Mouse (Mus musculus) left cerebral cortex, postnatal 10 days (tissue): Measurements from ENCODE around the gene Trim25. TPM values are rescaled to one million over a fixed set of nuclear protein-coding genes. Genes with fewer than 3 reads are reported as not detected.
A peak's percentile ranks its signal among the peaks of the same experiment; 100 is the strongest.
"Not testable (repeated sequence)": the region's sequence is repeated elsewhere in the genome, so short reads cannot be mapped to it uniquely, and the experiment has no call there.

ENCODE experiments used
- DNase-seq, 2 experiments: peaks; one replicate each; pipeline ENCODE4 v3.0.0; 2021 to 2022; ENCODE audit warnings: low spot score in 2 of 2, mixed read lengths in 1 of 2; ENCODE audit errors: extremely low spot score in 1 of 2
- intact Hi-C: fragments of 180-260 bp; cut with DNase I; formaldehyde crosslinking; loops from one replicate; pipeline ENCODE4 v1.15.1; 2025
- total RNA-seq, 2 experiments: library from RNA; stranded (reverse); gene quantifications; 2 replicates each; pipeline ENCODE4 v1.2.3; 2021

Gene Trim25
- total RNA-seq, 2 experiments from 2014 or later: 6.0 to 6.3 TPM

GRCm38 (mm10) chr11:88989530-88989929, 9.6 kb upstream of the Trim25 start:
- intact Hi-C loops: loop anchor here (5.0 kb wide), 1 partner anchor 48 kb away; no protein-coding TSS in a partner anchor
- no peak for DNase-seq

- intact Hi-C loops: no loop called here
- DNase-seq: no peak
These were observed 6.0 kb upstream of the Trim25 start for GRCm38 (mm10) chr11:88993186-88993585.

GRCm38 (mm10) chr11:88993625-88994024, 5.6 kb upstream of the Trim25 start:
- DNase-seq: peak in 1 of 2 experiments; percentile 78
- intact Hi-C loops: no loop called here

- no peak for DNase-seq
- intact Hi-C loops: no loop called here
These were observed 4.7 kb upstream of the Trim25 start for GRCm38 (mm10) chr11:88994492-88994891.

- intact Hi-C loops: no loop called here
- no peak for DNase-seq
These were observed 3.6 kb upstream of the Trim25 start for GRCm38 (mm10) chr11:88995616-88996015.

GRCm38 (mm10) chr11:88996427-88996826, 2.7 kb upstream of the Trim25 start:
- peak in 1 of 2 experiments; percentile 69 for DNase-seq
- intact Hi-C loops: no loop called here

GRCm38 (mm10) chr11:88997343-88997742, 1.8 kb upstream of the Trim25 start:
- not testable (repeated sequence) for DNase-seq

GRCm38 (mm10) chr11:88998406-88998805, 770 bp upstream of the Trim25 start:
- DNase-seq: no peak
- intact Hi-C loops: no loop called here

More at GRCm38 (mm10) chr11:88997343-88997742, 1.8 kb upstream of the Trim25 start:
- intact Hi-C loops: not testable (repeated sequence)

GRCm38 (mm10) chr11:88999723-89000526, 749 bp downstream of the Trim25 start:
- intact Hi-C loops: no loop called here
- no peak for DNase-seq

GRCm38 (mm10) chr11:89000527-89000819, 1.3 kb downstream of the Trim25 start:
- DNase-seq: no peak
- intact Hi-C loops: no loop called here

- no peak for DNase-seq
- intact Hi-C loops: no loop called here
These were observed 2.4 kb downstream of the Trim25 start for GRCm38 (mm10) chr11:89001569-89001968.

GRCm38 (mm10) chr11:89002068-89002467, 2.9 kb downstream of the Trim25 start:
- intact Hi-C loops: no loop called here
- DNase-seq: no peak

GRCm38 (mm10) chr11:89002621-89003020, 3.4 kb downstream of the Trim25 start:
- intact Hi-C loops: no loop called here
- DNase-seq: no peak

- intact Hi-C loops: no loop called here
- DNase-seq: no peak
These were observed 3.9 kb downstream of the Trim25 start for GRCm38 (mm10) chr11:89003078-89003477.

GRCm38 (mm10) chr11:89003726-89004125, 4.5 kb downstream of the Trim25 start:
- intact Hi-C loops: no loop called here
- no peak for DNase-seq

- intact Hi-C loops: no loop called here
- no peak for DNase-seq
These were observed 6.3 kb downstream of the Trim25 start for GRCm38 (mm10) chr11:89005473-89005872.

GRCm38 (mm10) chr11:89006404-89006803, 7.2 kb downstream of the Trim25 start:
- no peak for DNase-seq
- intact Hi-C loops: no loop called here

- intact Hi-C loops: no loop called here
- DNase-seq: no peak
These were observed 8.4 kb downstream of the Trim25 start for GRCm38 (mm10) chr11:89007582-89007981.

GRCm38 (mm10) chr11:89009066-89009465, 9.9 kb downstream of the Trim25 start:
- intact Hi-C loops: no loop called here
- DNase-seq: no peak

- intact Hi-C loops: no loop called here
- no peak for DNase-seq
These were observed 10.3 kb downstream of the Trim25 start for GRCm38 (mm10) chr11:89009496-89009895.

GRCm38 (mm10) chr11:89012241-89012640, 13.1 kb downstream of the Trim25 start:
- no peak for DNase-seq
- intact Hi-C loops: no loop called here
